Mouse (Mus musculus) monocyte, adult 2 months (primary cell): Measurements from ENCODE around the gene Gm10642.

Experiments used
- DNase-seq, 2 experiments: peaks; one replicate each; pipeline ENCODE4 v3.0.0; 2022; ENCODE audit warnings: low spot score in 2 of 2, low read depth in 1 of 2

Gene Gm10642

GRCm38 (mm10) chr9:70671772-70672579 lies 15.9 kb downstream of the Gm10642 start:
- no peak for DNase-seq

DNA sequence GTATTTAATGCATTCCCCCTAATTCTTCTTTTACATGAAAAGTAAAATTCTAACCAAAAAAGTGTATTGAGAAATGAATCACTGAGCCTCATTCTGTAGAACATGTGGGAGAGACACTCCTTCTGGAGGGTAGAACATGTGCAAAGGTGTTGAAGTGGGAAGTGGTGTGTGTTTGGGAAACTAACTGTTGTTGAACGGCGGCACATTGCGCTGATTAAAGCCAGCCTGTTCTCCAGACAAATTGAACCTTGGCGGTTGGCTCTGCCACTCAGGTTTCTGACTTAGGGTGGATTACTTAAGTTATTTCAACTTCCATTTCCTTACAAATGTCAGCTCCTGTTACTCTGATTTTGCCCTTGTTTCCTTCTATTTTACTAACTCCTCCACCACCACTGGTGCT lies 17.6 kb downstream of the Gm10642 start:
- DNase-seq, result no peak

DNA sequence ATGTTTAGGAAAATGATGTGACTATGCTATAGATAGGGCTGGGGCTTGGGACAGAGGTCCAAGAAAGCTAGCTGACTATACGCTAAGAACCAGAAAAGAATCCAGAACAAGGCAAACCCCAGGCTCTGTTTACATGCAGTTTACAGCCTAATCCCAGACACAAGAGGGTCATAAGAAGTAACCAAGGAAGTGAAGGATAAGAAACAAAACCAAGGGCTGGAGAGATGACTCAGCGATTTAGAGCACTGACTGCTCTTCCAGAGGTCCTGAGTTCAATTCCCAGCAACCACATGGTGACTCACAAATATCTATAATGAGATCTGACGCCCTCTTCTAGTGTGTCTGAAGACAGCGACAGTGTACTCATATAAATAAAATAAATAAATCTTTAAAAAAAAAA lies 19.1 kb downstream of the Gm10642 start:
- no peak for DNase-seq

DNA sequence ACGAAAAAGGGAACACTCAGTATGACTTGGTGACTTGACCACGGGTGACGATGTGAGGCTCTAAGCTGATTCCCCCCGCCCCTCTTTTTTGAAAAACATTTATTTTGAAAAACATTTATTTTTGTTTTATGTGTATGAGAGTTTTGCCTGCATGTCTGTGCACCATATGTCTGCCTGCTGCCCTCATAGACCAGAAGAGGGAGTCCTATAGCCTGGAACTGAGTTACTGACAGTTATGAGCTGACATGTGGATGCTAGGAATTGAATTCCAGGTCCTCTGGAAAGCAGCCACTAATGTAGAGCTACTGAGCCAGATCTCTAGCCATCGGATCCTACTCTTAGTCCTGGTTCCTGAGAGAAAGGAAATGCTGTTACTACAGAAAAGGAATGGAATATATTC lies 19.9 kb downstream of the Gm10642 start:
- DNase-seq, result no peak

DNA sequence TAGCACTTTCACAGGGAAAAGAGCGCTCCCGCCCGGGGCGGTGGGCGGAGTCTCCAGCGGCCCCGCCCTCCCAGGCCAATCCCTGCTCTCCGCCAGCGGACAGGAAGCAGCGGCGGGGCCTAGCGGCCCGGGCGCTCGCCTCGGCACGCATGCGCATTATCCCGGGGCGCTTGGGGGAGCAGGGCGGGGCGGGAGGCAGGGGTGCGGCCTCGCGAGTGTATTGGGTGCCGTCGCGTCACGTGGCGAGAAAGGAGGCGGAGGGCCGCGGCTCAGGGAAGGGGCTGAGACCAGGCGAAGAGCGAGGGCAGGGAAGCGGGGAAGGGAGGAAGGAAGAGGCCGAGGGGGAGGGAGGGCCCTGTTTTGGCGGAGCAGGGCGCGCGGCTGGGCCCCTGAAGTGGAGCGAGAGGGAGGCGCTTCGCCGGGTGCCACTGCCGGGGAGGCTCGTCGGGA lies 22.7 kb downstream of the Gm10642 start, which contains the start of gene Adam10:
Gene Adam10, plus strand, starts transcription at position 316 of the 450 bp plus-strand sequence.
- peak; percentile 96 to 98 for DNase-seq

DNA sequence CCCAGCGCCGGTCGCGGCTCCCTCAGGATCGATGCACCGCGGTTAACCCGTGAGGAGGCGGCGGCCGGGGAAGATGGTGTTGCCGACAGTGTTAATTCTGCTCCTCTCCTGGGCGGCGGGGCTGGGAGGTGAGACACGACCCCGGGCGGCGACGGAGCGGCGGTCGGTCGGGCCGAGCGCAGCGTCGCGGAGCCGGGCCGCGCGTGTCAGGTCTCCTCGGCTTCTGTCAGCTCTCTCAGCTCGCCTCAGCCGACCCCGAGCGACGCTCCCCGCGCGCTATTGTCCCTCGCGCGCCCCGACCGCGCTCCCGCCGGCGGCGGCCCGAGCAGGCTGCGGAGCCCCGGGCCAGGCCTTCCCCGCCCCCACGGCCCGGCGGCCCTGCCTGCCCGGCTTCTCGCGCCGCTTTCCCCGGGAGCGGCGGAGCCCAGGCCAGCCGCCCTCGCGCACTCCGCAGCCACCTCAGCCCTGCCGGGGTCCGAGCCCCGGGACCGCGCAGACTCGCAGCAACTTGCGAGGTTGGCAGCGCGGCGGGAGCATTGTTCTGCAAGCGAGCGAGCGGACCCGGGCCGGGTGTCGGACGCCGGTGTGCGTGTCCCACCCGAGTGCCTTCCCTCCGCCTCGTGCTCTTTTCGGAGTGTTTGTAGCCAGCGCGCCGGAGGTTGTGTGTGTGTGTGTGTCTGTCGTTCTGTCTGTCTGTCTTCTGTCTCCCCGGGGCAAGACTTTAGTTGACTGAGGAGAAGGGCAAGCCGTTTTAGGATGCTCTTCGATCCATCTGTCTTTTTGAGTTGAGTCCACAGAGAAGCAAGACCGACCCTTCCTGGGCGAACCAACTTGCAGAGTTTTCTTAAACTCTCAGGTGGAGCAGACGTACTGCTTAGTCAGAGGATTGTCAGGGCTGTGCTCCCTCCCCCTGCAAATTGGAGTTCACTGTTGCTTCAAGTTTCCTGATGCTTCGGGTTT lies 23.4 kb downstream of the Gm10642 start:
- no peak for DNase-seq

DNA sequence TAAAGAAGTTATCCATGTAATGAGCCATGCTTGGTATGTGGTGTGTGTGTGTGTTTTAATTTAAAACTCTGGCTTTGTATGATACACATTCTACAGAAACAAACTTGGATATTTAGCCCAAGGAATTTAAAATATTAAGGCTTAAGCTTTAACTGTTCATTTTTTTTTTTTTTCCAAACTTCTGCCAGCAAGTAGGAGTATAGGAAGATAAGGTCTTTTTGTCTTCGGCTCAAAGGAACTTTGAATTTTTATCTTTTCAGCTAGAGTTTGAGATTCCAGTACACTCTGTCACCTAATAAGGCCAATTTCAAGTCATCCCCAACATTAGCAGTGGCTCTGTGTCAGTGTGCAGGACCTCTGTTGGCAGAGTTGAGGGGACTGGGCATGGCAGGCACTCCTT lies 26.2 kb downstream of the Gm10642 start:
- no peak for DNase-seq

DNA sequence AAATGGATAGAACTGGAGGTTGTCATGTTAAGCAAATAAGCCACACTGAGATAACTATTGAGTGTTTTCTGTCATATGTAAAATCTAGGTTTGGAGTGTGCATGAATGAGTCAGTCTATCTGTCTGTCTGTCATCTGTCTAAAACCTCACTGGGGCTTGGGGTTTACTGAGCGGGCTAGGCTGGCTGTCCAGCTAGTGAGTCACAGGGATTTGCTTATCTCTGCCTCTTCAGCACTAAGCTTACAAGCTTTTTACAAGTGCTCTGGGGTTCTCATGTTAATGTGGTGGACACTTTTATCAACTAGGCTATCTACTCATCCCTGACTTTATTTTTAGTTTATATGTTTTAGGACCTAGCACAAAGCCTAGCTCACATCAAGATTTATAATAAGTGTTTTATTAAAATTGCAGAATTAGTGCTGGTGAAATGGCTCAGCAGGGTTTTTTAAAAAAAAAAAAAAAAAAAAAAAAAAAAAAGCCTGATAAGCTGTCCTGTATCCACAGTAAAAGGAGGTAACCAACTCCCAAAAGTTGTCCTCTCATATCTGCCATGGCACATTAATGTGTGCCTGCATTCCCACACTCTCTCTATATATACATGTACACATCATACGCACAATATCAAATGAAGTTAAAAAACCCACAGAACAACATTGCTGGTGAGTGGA lies 32.4 kb downstream of the Gm10642 start:
- DNase-seq, result no peak

DNA sequence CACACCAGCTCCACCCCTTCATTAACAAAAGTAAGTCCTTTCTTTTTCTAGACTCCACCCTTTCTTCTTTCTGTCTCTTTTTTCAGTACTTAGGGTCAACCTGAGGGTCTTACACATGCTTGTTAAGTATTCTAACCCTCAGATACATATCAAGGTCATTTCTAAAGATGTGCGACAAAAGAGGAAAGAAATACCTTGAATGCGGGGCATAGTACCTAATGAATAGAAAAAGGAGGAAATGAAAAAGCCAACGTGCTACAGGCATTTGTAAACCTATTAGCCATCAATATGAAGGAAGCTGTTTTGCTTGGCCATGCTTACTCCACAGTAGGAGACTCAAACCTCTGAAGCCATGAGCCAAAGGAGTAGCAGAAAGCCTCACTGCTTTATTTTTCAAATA lies 33.9 kb downstream of the Gm10642 start:
- no peak for DNase-seq

DNA sequence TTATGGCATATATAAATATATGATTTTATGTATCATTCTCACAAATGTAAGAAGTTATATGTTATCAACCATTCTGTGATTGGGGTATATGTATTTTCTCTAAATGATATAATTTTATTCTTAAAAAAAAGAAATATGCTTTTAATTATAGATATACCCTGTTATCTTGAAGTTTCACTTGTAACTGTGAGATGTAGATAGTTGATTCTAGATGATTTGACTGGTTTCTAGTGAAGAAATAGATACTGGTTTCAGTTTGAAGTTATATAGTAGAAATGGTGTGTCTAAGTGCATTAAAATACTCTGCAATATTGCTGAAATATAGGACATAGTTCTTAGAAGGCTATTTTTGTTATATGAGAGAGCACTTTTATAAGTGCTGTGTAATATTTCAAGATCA lies 34.5 kb downstream of the Gm10642 start:
- no peak for DNase-seq

- no peak for DNase-seq
Measured at GRCm38 (mm10) chr9:70691772-70692693, 36.0 kb downstream of the Gm10642 start.

- no peak for DNase-seq
Measured at GRCm38 (mm10) chr9:70695723-70696122, 39.7 kb downstream of the Gm10642 start.

DNA sequence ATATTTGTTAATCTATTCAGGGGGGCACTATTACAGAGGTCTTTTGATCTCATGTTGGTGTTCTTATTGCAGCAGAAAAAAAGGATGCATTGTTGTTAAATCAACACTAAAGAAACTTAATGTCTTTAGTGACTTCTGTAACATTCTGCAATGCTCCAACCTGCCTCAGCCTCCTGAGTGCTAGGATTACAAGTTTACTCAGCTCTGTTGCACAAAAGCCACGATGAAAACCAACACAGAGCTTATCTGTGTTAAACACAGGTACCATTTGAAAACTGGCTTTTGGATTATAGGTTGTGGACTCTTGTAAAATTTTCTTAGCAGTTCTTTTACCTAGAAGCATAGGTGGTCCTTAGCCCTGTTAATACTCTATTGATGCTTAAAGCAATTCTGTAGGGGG lies 42.0 kb downstream of the Gm10642 start:
- DNase-seq, result no peak

DNA sequence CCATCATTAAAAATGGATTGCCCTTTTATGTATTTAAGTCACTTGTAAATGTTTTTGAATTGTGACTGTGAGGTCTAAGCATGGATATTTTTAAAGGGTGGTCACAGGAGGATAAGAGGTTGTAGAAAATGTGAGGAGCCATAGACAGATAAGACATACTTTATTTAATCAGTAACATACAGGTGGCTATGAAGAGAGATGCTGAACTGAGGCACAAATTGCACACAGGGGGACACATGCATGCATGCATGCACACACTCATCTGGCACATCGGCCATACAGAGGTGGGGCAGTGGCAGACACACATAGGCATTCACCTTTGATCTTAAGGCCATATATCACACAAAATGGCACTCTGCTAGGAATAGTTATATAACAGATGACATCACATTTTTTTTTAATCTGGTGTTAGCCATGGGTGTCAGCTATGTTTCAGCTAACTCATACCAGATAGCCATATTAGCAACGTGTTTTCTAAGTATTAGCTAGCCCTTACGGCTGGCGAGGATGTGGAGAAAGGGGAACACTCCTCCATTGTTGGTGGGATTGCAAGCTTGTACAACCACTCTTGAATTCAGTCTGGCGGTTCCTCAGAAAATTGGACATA lies 47.6 kb downstream of the Gm10642 start:
- no peak for DNase-seq

- DNase-seq, result no peak
Measured at GRCm38 (mm10) chr9:70706444-70706843, 50.4 kb downstream of the Gm10642 start.
